Mouse (Mus musculus) B cell, adult (primary cell): ENCODE measurements around the gene Gm9603. TPM values are rescaled to one million over a fixed set of nuclear protein-coding genes. Genes with fewer than 3 reads are reported as not detected.

Experiments used
- total RNA-seq: library from RNA; stranded (reverse); gene quantifications from 4 replicates; pipeline ENCODE4 v1.2.4, GENCODE M21; 2023; ENCODE audit not compliant: inconsistent age

Gm9603 gene
- total RNA-seq: not detected in 4 replicates

DNA sequence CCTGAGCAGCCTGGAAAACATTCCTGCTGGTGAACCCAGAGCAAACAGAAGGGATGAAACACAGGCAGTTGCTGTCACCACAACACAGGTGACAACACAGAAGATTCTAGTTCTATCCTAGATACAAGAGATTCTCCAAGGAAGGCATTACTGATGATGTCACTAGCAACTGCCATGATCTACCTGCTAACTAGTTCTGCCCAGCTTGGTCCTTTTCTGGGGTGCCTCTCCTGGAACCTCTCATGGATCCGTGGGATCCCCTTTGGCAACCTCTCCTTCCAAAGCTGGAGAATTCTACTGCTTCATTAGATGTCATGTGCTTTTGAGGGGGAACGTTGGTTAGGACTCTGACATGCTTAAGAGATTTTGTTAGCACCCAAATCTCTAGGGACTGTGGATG lies at the start of gene Gm9603:
Gm9603 (minus strand) TSS at position 101 of the 400 bp plus-strand sequence.

DNA sequence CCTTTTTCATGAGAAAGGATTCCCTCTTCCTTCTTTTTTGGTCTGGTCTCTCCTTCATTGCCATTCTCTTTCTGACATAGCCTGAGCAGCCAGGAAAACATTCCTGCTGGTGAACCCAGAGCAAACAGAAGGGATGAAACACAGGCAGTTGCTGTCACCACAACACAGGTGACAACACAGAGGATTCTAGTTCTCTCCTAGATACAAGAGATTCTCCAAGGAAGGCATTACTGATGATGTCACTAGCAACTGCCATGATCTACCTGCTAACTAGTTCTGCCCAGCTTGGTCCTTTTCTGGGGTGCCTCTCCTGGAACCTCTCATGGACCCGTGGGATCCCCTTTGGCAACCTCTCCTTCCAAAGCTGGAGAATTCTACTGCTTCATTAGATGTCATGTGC lies 54.3 kb downstream of the Gm9603 start, which contains the start of gene Gm8265:
Gm8265 (minus strand) TSS at position 101 of the 400 bp plus-strand sequence.

Other genes starting within 250 kb of the Gm9603 start
- not detected in 4 replicates for gene Gm3194, start 232.0 kb downstream of the Gm9603 start, total RNA-seq
- not detected in 4 replicates for gene Gm8246, start 209.6 kb downstream of the Gm9603 start, total RNA-seq
- gene Gm3187, start 203.2 kb downstream of the Gm9603 start, total RNA-seq: not detected in 4 replicates
- 0.51 TPM in 1 of 4 replicates, not detected in the others for gene Gm3488, start 185.8 kb downstream of the Gm9603 start, total RNA-seq
- gene Gm3532, start 149.0 kb downstream of the Gm9603 start, total RNA-seq: not detected in 4 replicates
- not detected in 4 replicates for gene Gm8265, start 54.4 kb downstream of the Gm9603 start, total RNA-seq
- gene Gm3373, start 54.1 kb upstream of the Gm9603 start, total RNA-seq: not detected in 4 replicates
- gene Gm3383, start 120.5 kb upstream of the Gm9603 start, total RNA-seq: not detected in 4 replicates
- gene Gm3424, start 142.9 kb upstream of the Gm9603 start, total RNA-seq: not detected in 4 replicates
- not detected in 4 replicates for gene Gm8237, start 192.9 kb upstream of the Gm9603 start, total RNA-seq